Mouse (Mus musculus) MEL-GATA-1-ER (cell line): ENCODE measurements around the gene Vps51.

Experiments
- DNase-seq: peaks from one replicate; pipeline ENCODE4 v3.0.0-alpha.2; 2012; ENCODE audit warnings: low read depth; ENCODE audit errors: extremely low read depth

Vps51 gene

GRCm38 (mm10) chr19:6082156-6082555, 5.1 kb upstream of the Vps51 start, which contains the start of gene Gm28374:
Gm28374 (minus strand) TSS chr19:6082256.
- DNase-seq, result no peak

GRCm38 (mm10) chr19:6079983-6080480, 3.0 kb upstream of the Vps51 start, which contains the start of gene Tmem262:
Tmem262 (plus strand) TSS chr19:6080033.
- no peak for DNase-seq

- DNase-seq, result no peak
Observed at GRCm38 (mm10) chr19:6073889-6074288, 3.1 kb downstream of the Vps51 start.

- no peak for DNase-seq
Observed at GRCm38 (mm10) chr19:6071261-6071660, 5.8 kb downstream of the Vps51 start.

GRCm38 (mm10) chr19:6070571-6071250, 6.3 kb downstream of the Vps51 start:
- no peak for DNase-seq

GRCm38 (mm10) chr19:6069851-6070250, 7.2 kb downstream of the Vps51 start:
- no peak for DNase-seq

- no peak for DNase-seq
Observed at GRCm38 (mm10) chr19:6068951-6069350, 8.1 kb downstream of the Vps51 start.

- peak; percentile 82 for DNase-seq
Observed at GRCm38 (mm10) chr19:6067724-6068415, 9.2 kb downstream of the Vps51 start, which contains the start of gene Tm7sf2. Tm7sf2 (minus strand) TSS chr19:6068373.

- DNase-seq, result peak; percentile 72
Observed at GRCm38 (mm10) chr19:6067011-6067723, 9.9 kb downstream of the Vps51 start.

- DNase-seq, result no peak
Observed at GRCm38 (mm10) chr19:6066571-6066970, 10.5 kb downstream of the Vps51 start.

GRCm38 (mm10) chr19:6063081-6063480, 13.9 kb downstream of the Vps51 start:
- no peak for DNase-seq

- no peak for DNase-seq
Observed at GRCm38 (mm10) chr19:6062418-6062817, 14.6 kb downstream of the Vps51 start.

GRCm38 (mm10) chr19:6061641-6062302, 15.3 kb downstream of the Vps51 start:
- DNase-seq, result peak; percentile 52

- DNase-seq, result peak; percentile 94
Observed at GRCm38 (mm10) chr19:6061021-6061533, 16.0 kb downstream of the Vps51 start, which contains the start of gene Znhit2. Znhit2 (plus strand) TSS chr19:6061192.

- no peak for DNase-seq
Observed at GRCm38 (mm10) chr19:6058966-6059365, 18.1 kb downstream of the Vps51 start.

GRCm38 (mm10) chr19:6058513-6058912, 18.5 kb downstream of the Vps51 start:
- no peak for DNase-seq

GRCm38 (mm10) chr19:6057313-6058096, 19.5 kb downstream of the Vps51 start, which contains the start of the genes Mrpl49 and Fau:
Mrpl49 (minus strand) TSS chr19:6057785.
Fau (plus strand) TSS chr19:6057844.
- DNase-seq, result peak; percentile 79

- DNase-seq, result no peak
Observed at GRCm38 (mm10) chr19:6056696-6057095, 20.3 kb downstream of the Vps51 start.

GRCm38 (mm10) chr19:6054296-6054695, 22.7 kb downstream of the Vps51 start:
- no peak for DNase-seq

GRCm38 (mm10) chr19:6052516-6052915, 24.5 kb downstream of the Vps51 start:
- no peak for DNase-seq
